Mouse (Mus musculus) myocyte (in vitro differentiated cells): ENCODE results near the gene Sptbn1. TPM values are rescaled to one million over a fixed set of nuclear protein-coding genes. Genes with fewer than 3 reads are reported as not detected.

Experiments
- H3K27me3 ChIP-seq: one replicate; pipeline ENCODE4 v1.6.1; 2011; ENCODE audit not compliant: control insufficient read depth, insufficient read depth, insufficient read length
- H3K36me3 ChIP-seq: one replicate; pipeline ENCODE4 v1.6.1; 2011; ENCODE audit not compliant: control insufficient read depth, insufficient read depth
- H3K4me2 ChIP-seq: one replicate; pipeline ENCODE4 v1.6.1; 2011; ENCODE audit warnings: low read depth, control low read depth
- H3K4me3 ChIP-seq: one replicate; pipeline ENCODE4 v1.5.1; 2011; ENCODE audit warnings: mild to moderate bottlenecking, control low read depth, moderate library complexity
- H3K79me2 ChIP-seq: one replicate; pipeline ENCODE4 v1.6.1; 2011; ENCODE audit not compliant: control insufficient read depth, insufficient read depth
- H3ac ChIP-seq: one replicate; pipeline ENCODE4 v1.6.1; 2011; ENCODE audit not compliant: control insufficient read depth, insufficient read length
- CEBPB ChIP-seq: IDR thresholded peaks from 2 replicates; pipeline ENCODE4 v1.6.1; 2011; ENCODE audit warnings: mild to moderate bottlenecking, moderate library complexity; ENCODE audit not compliant: poor library complexity, insufficient read depth, severe bottlenecking
- E2F4 ChIP-seq: IDR thresholded peaks from one replicate; pipeline ENCODE4 v1.6.1; 2011; ENCODE audit warnings: mild to moderate bottlenecking, control low read depth, moderate library complexity; ENCODE audit not compliant: insufficient read depth
- MAX ChIP-seq: IDR thresholded peaks from one replicate; pipeline ENCODE4 v1.6.1; 2011; ENCODE audit warnings: low read depth, mild to moderate bottlenecking, control low read depth
- MYOD1 ChIP-seq, 3 experiments: IDR thresholded peaks; one replicate each; pipeline ENCODE4 v1.6.1; 2011; ENCODE audit warnings: control low read depth in 2 of 3, low read depth in 2 of 3, mild to moderate bottlenecking in 2 of 3, moderate library complexity in 1 of 3; ENCODE audit not compliant: insufficient read length in 2 of 3, control insufficient read depth in 1 of 3
- MYOG ChIP-seq, 3 experiments: IDR thresholded peaks; one replicate each; pipeline ENCODE4 v1.6.1; 2011; ENCODE audit warnings: control low read depth in 2 of 3, low read depth in 2 of 3, mild to moderate bottlenecking in 2 of 3; ENCODE audit not compliant: insufficient read length in 2 of 3, control insufficient read depth in 1 of 3, insufficient read depth in 1 of 3
- POLR2A ChIP-seq: IDR thresholded peaks from one replicate; pipeline ENCODE4 v1.6.1; 2011; ENCODE audit warnings: low read depth, mild to moderate bottlenecking, control low read depth, moderate library complexity; ENCODE audit not compliant: insufficient read length
- POLR2AphosphoS2 ChIP-seq: IDR thresholded peaks from one replicate; pipeline ENCODE4 v1.6.1; 2011; ENCODE audit warnings: low read depth, control low read depth; ENCODE audit not compliant: insufficient read length
- REST ChIP-seq: IDR thresholded peaks from one replicate; pipeline ENCODE4 v1.6.1; 2011; ENCODE audit warnings: mild to moderate bottlenecking, control low read depth, moderate library complexity; ENCODE audit not compliant: insufficient read depth, insufficient read length
- SRF ChIP-seq: IDR thresholded peaks from one replicate; pipeline ENCODE4 v1.6.1; 2011; ENCODE audit warnings: low read depth; ENCODE audit not compliant: control insufficient read depth, insufficient read length
- TCF12 ChIP-seq: IDR thresholded peaks from one replicate; pipeline ENCODE4 v1.6.1; 2011; ENCODE audit warnings: mild to moderate bottlenecking, control low read depth; ENCODE audit not compliant: poor library complexity, insufficient read depth, severe bottlenecking
- TCF3 ChIP-seq: IDR thresholded peaks from one replicate; pipeline ENCODE4 v1.6.1; 2011; ENCODE audit warnings: low read depth, control low read depth; ENCODE audit not compliant: insufficient read length
- USF1 ChIP-seq: IDR thresholded peaks from one replicate; pipeline ENCODE4 v1.6.1; 2011; ENCODE audit warnings: low read depth, mild to moderate bottlenecking, control low read depth, moderate library complexity
- polyA plus RNA-seq: library from polyadenylated mRNA; unstranded; fragments of >200 nt; fragmentation: generic; extraction: Trizol; gene quantifications from one replicate; pipeline ENCODE4 v1.2.1, GENCODE M21; 2012; ENCODE audit warnings: missing spikeins

The Sptbn1 gene
- polyA plus RNA-seq, 1 experiment: 85.4 TPM

- Histone ChIP-seq H3K4me2 (peak overlapping the region; percentile 16), H3K79me2 (peaks cover 95% of the 10 kb centered on the region), H3ac (no peak overlapping the region), H3K4me3 (no peak overlapping the region), H3K27me3 (no peaks in the 10 kb centered on the region), H3K36me3 (peaks cover 5% of the 10 kb centered on the region)
- no peak for TF ChIP-seq POLR2A
- no peak for TF ChIP-seq USF1
- TF ChIP-seq MYOD1 (IDR thresholded peaks at IDR 0.05; ENCODE audit: control insufficient read depth in 1 of 3, insufficient read length in 2 of 3, low read depth in 2 of 3): no peak
Measured at GRCm38 (mm10) chr11:30231336-30231735, 36.6 kb downstream of the Sptbn1 start.

- no peak for TF ChIP-seq SRF
- TF ChIP-seq MAX: no peak
- no peak for TF ChIP-seq POLR2AphosphoS2
- TF ChIP-seq CEBPB: no peak
- no peak for TF ChIP-seq E2F4
- TF ChIP-seq REST: no peak
- TF ChIP-seq MYOG (IDR thresholded peaks at IDR 0.05; ENCODE audit: control insufficient read depth in 1 of 3, insufficient read depth in 1 of 3, insufficient read length in 2 of 3, low read depth in 2 of 3): no peak
- Histone ChIP-seq H3K36me3 (no peaks in the 10 kb centered on the region), H3K79me2 (peaks cover 95% of the 10 kb centered on the region), H3K4me2 (no peak overlapping the region), H3K27me3 (no peaks in the 10 kb centered on the region), H3ac (no peak overlapping the region), H3K4me3 (no peak overlapping the region)
Measured at GRCm38 (mm10) chr11:30230330-30230771, 37.6 kb downstream of the Sptbn1 start.

GRCm38 (mm10) chr11:30226756-30227155 is 41.2 kb downstream of the Sptbn1 start:
- Histone ChIP-seq H3K36me3 (no peaks in the 10 kb centered on the region), H3K79me2 (peaks cover 93% of the 10 kb centered on the region), H3ac (no peak overlapping the region), H3K27me3 (no peaks in the 10 kb centered on the region), H3K4me3 (no peak overlapping the region), H3K4me2 (no peak overlapping the region)
- TF ChIP-seq USF1: no peak
- TF ChIP-seq MYOG (IDR thresholded peaks at IDR 0.05; ENCODE audit: control insufficient read depth in 1 of 3, insufficient read depth in 1 of 3, insufficient read length in 2 of 3, low read depth in 2 of 3): no peak
- no peak for TF ChIP-seq TCF12

- no peaks in the 10 kb centered on the region for H3K36me3 ChIP-seq
- no peak overlapping the region for H3K4me3 ChIP-seq
- TF ChIP-seq REST (no peak), E2F4 (no peak), TCF3 (no peak), POLR2AphosphoS2 (no peak), CEBPB (no peak), MAX (no peak), MYOG (IDR thresholded peaks at IDR 0.05; ENCODE audit: control insufficient read depth in 1 of 3, insufficient read depth in 1 of 3, insufficient read length in 2 of 3, low read depth in 2 of 3) (no peak), MYOD1 (IDR thresholded peaks at IDR 0.05; ENCODE audit: control insufficient read depth in 1 of 3, insufficient read length in 2 of 3, low read depth in 2 of 3) (no peak), POLR2A (no peak), SRF (no peak), USF1 (no peak), TCF12 (no peak)
- H3ac ChIP-seq: no peak overlapping the region
- H3K4me2 ChIP-seq: peak overlapping the region; percentile 1
- peaks cover 93% of the 10 kb centered on the region for H3K79me2 ChIP-seq
- no peaks in the 10 kb centered on the region for H3K27me3 ChIP-seq
Measured at GRCm38 (mm10) chr11:30224599-30224998, 43.4 kb downstream of the Sptbn1 start.

GRCm38 (mm10) chr11:30222636-30223035 is 45.3 kb downstream of the Sptbn1 start:
- no peak overlapping the region for H3K4me3 ChIP-seq
- no peak overlapping the region for H3ac ChIP-seq
- H3K4me2 ChIP-seq: no peak overlapping the region
- H3K36me3 ChIP-seq: peaks cover 14% of the 10 kb centered on the region
- TF ChIP-seq TCF12 (no peak), REST (no peak), MAX (no peak), USF1 (no peak), MYOG (IDR thresholded peaks at IDR 0.05; ENCODE audit: control insufficient read depth in 1 of 3, insufficient read depth in 1 of 3, insufficient read length in 2 of 3, low read depth in 2 of 3) (no peak), CEBPB (no peak), SRF (no peak), E2F4 (no peak), POLR2A (no peak)
- H3K27me3 ChIP-seq: no peaks in the 10 kb centered on the region
- H3K79me2 ChIP-seq: peaks cover 90% of the 10 kb centered on the region

- Histone ChIP-seq H3ac (no peak overlapping the region), H3K27me3 (no peaks in the 10 kb centered on the region), H3K4me2 (no peak overlapping the region), H3K36me3 (peaks cover 20% of the 10 kb centered on the region), H3K79me2 (peaks cover 85% of the 10 kb centered on the region), H3K4me3 (no peak overlapping the region)
- no peak for TF ChIP-seq MYOD1 (IDR thresholded peaks at IDR 0.05; ENCODE audit: control insufficient read depth in 1 of 3, insufficient read length in 2 of 3, low read depth in 2 of 3)
- TF ChIP-seq MAX: no peak
- no peak for TF ChIP-seq E2F4
- no peak for TF ChIP-seq SRF
- TF ChIP-seq MYOG (IDR thresholded peaks at IDR 0.05; ENCODE audit: control insufficient read depth in 1 of 3, insufficient read depth in 1 of 3, insufficient read length in 2 of 3, low read depth in 2 of 3): no peak
- TF ChIP-seq CEBPB: no peak
- no peak for TF ChIP-seq REST
- TF ChIP-seq TCF12: no peak
- TF ChIP-seq POLR2A: no peak
- TF ChIP-seq TCF3: no peak
- TF ChIP-seq USF1: no peak
- no peak for TF ChIP-seq POLR2AphosphoS2
Measured at GRCm38 (mm10) chr11:30221043-30221442, 46.9 kb downstream of the Sptbn1 start.
